Mouse (Mus musculus) heart, adult 2 months (tissue): ENCODE measurements around the gene Mphosph9. TPM values are rescaled to one million over a fixed set of nuclear protein-coding genes. Genes with fewer than 3 reads are reported as not detected.
"Not testable (repeated sequence)": the region's sequence is repeated elsewhere in the genome, so short reads cannot be mapped to it uniquely, and the experiment has no call there.

ENCODE experiments used
- DNase-seq, 2 experiments: peaks; one replicate each; pipeline ENCODE4 v3.0.0; 2021
- H3K27ac ChIP-seq: fragments of 200-600 bp; 2 replicates; pipeline ENCODE4 v1.8.1; 2022
- H3K27me3 ChIP-seq: fragments of 200-500 bp; 2 replicates; pipeline ENCODE4 v1.6.1; 2012; ENCODE audit warnings: mild to moderate bottlenecking, low read length, inconsistent platforms, mixed read lengths; ENCODE audit not compliant: control insufficient read depth, insufficient read depth
- H3K36me3 ChIP-seq: fragments of 200-500 bp; 2 replicates; pipeline ENCODE4 v1.6.1; 2012; ENCODE audit warnings: low read length, inconsistent platforms; ENCODE audit not compliant: control insufficient read depth, insufficient read depth
- H3K4me1 ChIP-seq: fragments of 200-500 bp; 2 replicates; pipeline ENCODE4 v1.6.1; 2011; ENCODE audit warnings: low read length; ENCODE audit not compliant: control insufficient read depth, insufficient read depth
- H3K4me3 ChIP-seq: fragments of 200-600 bp; 2 replicates; pipeline ENCODE4 v1.8.1; 2022
- H3K79me2 ChIP-seq: fragments of 200-500 bp; replicated peaks from 2 replicates; pipeline ENCODE4 v1.6.1; 2012; ENCODE audit warnings: mild to moderate bottlenecking, inconsistent platforms, low read length, moderate library complexity, mixed read lengths; ENCODE audit not compliant: control insufficient read depth, insufficient read depth
- H3K9ac ChIP-seq: fragments of 200-500 bp; 2 replicates; pipeline ENCODE4 v1.6.1; 2012; ENCODE audit warnings: low read depth, mild to moderate bottlenecking, control low read depth, inconsistent platforms, low read length, mixed read lengths
- CTCF ChIP-seq: fragments of 200-600 bp; IDR thresholded peaks from 2 replicates; pipeline ENCODE4 v1.8.1; 2022; ENCODE audit warnings: antibody characterized with exemption, mild to moderate bottlenecking, moderate library complexity
- EP300 ChIP-seq: fragments of 200-500 bp; IDR thresholded peaks from 2 replicates; pipeline ENCODE4 v1.6.1; 2011; ENCODE audit warnings: low read depth, low read length, control low read depth; ENCODE audit not compliant: insufficient read depth
- POLR2A ChIP-seq: fragments of 200-500 bp; IDR thresholded peaks from 2 replicates; pipeline ENCODE4 v1.6.1; 2011; ENCODE audit warnings: mild to moderate bottlenecking, low read depth, low read length, control low read depth; ENCODE audit not compliant: insufficient read depth
- WGBS: fragments of 180-500 bp; shearing (Covaris S2); methylation state at CpG from one replicate; pipeline ENCODE4 v1.1.7; 2018; 5-methylcytosine and 5-hydroxymethylcytosine counted together
- intact Hi-C: fragments of 180-260 bp; cut with DNase I; formaldehyde crosslinking; loops from one replicate; pipeline ENCODE4 v1.15.1; 2025
- polyA plus RNA-seq: library from polyadenylated mRNA; depleted of rRNA; stranded (reverse); fragments of >200 nt; gene quantifications from 2 replicates; pipeline ENCODE4 v1.2.3, GENCODE M21; 2012
- total RNA-seq, 2 experiments: library from RNA; stranded (reverse); gene quantifications; 2 replicates each; pipeline ENCODE4 v1.2.3; 2021

The Mphosph9 gene
- total and polyA plus RNA-seq, 3 experiments: 2.8 to 5.4 (median 4.4) TPM

GRCm38 (mm10) chr5:124299307-124299706 is 28.5 kb downstream of the Mphosph9 start:
- WGBS: 43% methylated on average over 4 of the region's 4 CpGs
- TF ChIP-seq CTCF: peak; percentile 74
- H3K4me3 ChIP-seq, H3K36me3 ChIP-seq, H3K27me3 ChIP-seq, H3K79me2 ChIP-seq, H3K27ac ChIP-seq, H3K9ac ChIP-seq, DNase-seq, H3K4me1 ChIP-seq: not testable (repeated sequence)
- intact Hi-C loops: loop anchor here (1.0 to 5.0 kb wide), 2 partner anchors 47 to 137 kb away; no protein-coding TSS in a partner anchor

GRCm38 (mm10) chr5:124296475-124296874 is 31.3 kb downstream of the Mphosph9 start:
- no peak for DNase-seq
- WGBS: 82% methylated on average over 4 of the region's 4 CpGs
- H3K79me2 ChIP-seq: no peaks in the 10 kb centered on the region
- H3K27ac ChIP-seq: no peak overlapping the region
- TF ChIP-seq CTCF (no peak), POLR2A (no peak), EP300 (no peak)
- H3K4me1 ChIP-seq: no peaks in the 10 kb centered on the region
- no peak overlapping the region for H3K4me3 ChIP-seq
- intact Hi-C loops: loop anchor here (5.0 kb wide), 1 partner anchor 44 kb away; no protein-coding TSS in a partner anchor
- H3K9ac ChIP-seq: no peak overlapping the region
- H3K36me3 ChIP-seq: no peaks in the 10 kb centered on the region
- no peaks in the 10 kb centered on the region for H3K27me3 ChIP-seq

DNA sequence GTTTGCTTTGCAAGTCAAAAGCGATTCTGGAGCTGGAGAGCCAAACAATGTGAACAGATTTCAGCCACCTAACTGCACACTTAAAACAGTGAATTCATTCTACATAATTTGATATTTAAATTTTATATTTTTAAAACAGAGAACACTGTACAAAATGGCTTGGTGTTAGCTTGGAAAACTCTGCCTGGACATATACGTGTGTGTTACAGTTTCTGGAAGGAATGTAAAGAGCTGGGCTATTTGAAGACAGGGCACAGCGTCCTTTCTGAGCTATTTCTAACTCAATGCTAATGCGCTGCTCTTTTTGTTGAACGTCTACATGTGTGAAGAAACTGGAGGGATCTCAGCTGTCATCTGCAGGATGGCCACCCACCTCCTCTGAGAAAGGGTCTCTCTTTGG is 33.8 kb downstream of the Mphosph9 start:
- Histone ChIP-seq H3K9ac (no peak overlapping the region), H3K4me1 (no peaks in the 10 kb centered on the region), H3K4me3 (no peak overlapping the region), H3K79me2 (no peaks in the 10 kb centered on the region), H3K27ac (no peak overlapping the region), H3K36me3 (no peaks in the 10 kb centered on the region), H3K27me3 (no peaks in the 10 kb centered on the region)
- WGBS: 82% methylated on average over 5 of the region's 5 CpGs
- TF ChIP-seq POLR2A (no peak), CTCF (no peak)
- no peak for DNase-seq
- intact Hi-C loops: no loop called here

GRCm38 (mm10) chr5:124290216-124290615 is 37.6 kb downstream of the Mphosph9 start:
- TF ChIP-seq POLR2A: no peak
- no peaks in the 10 kb centered on the region for H3K4me1 ChIP-seq
- H3K36me3 ChIP-seq: no peaks in the 10 kb centered on the region
- no peak overlapping the region for H3K9ac ChIP-seq
- no peak for DNase-seq
- H3K27me3 ChIP-seq: no peaks in the 10 kb centered on the region
- WGBS: 79% methylated on average over 4 of the region's 4 CpGs
- no peaks in the 10 kb centered on the region for H3K79me2 ChIP-seq
- no peak overlapping the region for H3K27ac ChIP-seq
- no peak overlapping the region for H3K4me3 ChIP-seq
- intact Hi-C loops: no loop called here

DNA sequence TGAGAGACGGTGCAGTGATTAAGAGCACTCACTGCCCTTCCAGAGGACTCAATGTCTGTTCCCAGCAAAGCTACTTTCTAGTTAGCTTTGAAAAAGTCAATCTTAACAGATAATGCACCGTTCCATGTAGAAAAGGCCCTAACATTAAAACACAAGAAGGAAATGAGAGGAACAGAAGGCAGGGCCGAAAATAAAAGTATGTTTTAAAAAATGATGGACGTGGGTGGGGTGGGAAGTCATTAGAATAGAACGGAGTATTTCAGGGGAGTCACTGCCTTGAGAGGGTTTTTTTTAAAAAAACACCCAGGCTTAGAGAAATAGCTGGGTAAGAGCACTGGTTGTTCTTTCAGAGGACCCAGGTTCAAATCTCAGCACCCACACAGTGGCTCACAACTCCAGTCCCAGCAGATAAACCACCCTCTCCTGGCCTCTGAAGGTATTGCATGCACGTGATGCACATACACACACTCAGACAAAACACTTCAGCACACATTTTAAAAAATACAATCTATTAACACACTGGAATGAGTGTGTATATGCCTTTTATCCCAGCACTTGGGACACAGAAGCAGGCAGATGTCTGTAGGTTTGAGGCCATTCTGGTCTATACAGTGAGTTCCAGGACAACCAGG is 40.0 kb downstream of the Mphosph9 start:
- Histone ChIP-seq H3K4me1 (no peaks in the 10 kb centered on the region), H3K36me3 (no peaks in the 10 kb centered on the region), H3K4me3 (no peak overlapping the region), H3K79me2 (no peaks in the 10 kb centered on the region), H3K9ac (no peak overlapping the region), H3K27me3 (no peaks in the 10 kb centered on the region), H3K27ac (no peak overlapping the region)
- TF ChIP-seq EP300: no peak
- TF ChIP-seq CTCF: peak; percentile 32
- TF ChIP-seq POLR2A: no peak
- intact Hi-C loops: no loop called here
- no peak for DNase-seq
- WGBS: 96% methylated on average over 6 of the region's 6 CpGs

GRCm38 (mm10) chr5:124284330-124284729 is 43.4 kb downstream of the Mphosph9 start:
- peak in 1 of 2 experiments; percentile 10 for DNase-seq
- intact Hi-C loops: loop anchor here (1.0 kb wide), 1 partner anchor 122 kb away; no protein-coding TSS in a partner anchor
- Histone ChIP-seq H3K9ac (no peak overlapping the region), H3K4me3 (no peak overlapping the region), H3K27ac (no peak overlapping the region), H3K36me3 (no peaks in the 10 kb centered on the region), H3K4me1 (no peaks in the 10 kb centered on the region), H3K27me3 (no peaks in the 10 kb centered on the region), H3K79me2 (no peaks in the 10 kb centered on the region)
- TF ChIP-seq EP300 (no peak), CTCF (peak; percentile 54), POLR2A (no peak)
- WGBS: 68% methylated on average over 3 of the region's 3 CpGs

- H3K27me3 ChIP-seq: no peaks in the 10 kb centered on the region
- H3K4me1 ChIP-seq: no peaks in the 10 kb centered on the region
- no peak overlapping the region for H3K27ac ChIP-seq
- H3K9ac ChIP-seq: no peak overlapping the region
- 72% methylated on average over 2 of the region's 2 CpGs for WGBS
- H3K79me2 ChIP-seq: no peaks in the 10 kb centered on the region
- no peaks in the 10 kb centered on the region for H3K36me3 ChIP-seq
- intact Hi-C loops: no loop called here
- no peak for DNase-seq
- H3K4me3 ChIP-seq: no peak overlapping the region
- no peak for TF ChIP-seq CTCF
- no peak for TF ChIP-seq EP300
Observed at GRCm38 (mm10) chr5:124282854-124283253, 44.9 kb downstream of the Mphosph9 start.
